Mouse (Mus musculus) Patski (cell line): ENCODE measurements at regions not wholly inside any gene's neighbourhood (a gene's known extent, or its start where the extent isn't known, plus 50 kb on each side); places are given as distances from the start of the nearest gene placed in this dataset.

Experiments
- ATAC-seq: fragments of 100-300 bp; one replicate; pipeline ENCODE4 v1.8.0; 2021
- CTCF ChIA-PET: fragments of 350-600 bp; sonication (Branson Sonifier 250); formaldehyde crosslinking; loops from one replicate; lab custom pipeline; 2022; ENCODE audit warnings: inconsistent platforms; lab: Charles Lee
- POLR2A ChIA-PET: fragments of 350-600 bp; sonication (Branson Sonifier 250); formaldehyde crosslinking; loops from one replicate; lab custom pipeline; 2022; ENCODE audit warnings: antibody characterized with exemption, inconsistent platforms; lab: Charles Lee
- DNase-seq: peaks from one replicate; pipeline ENCODE4 v3.0.0-alpha.2; 2011; ENCODE audit warnings: low read depth, low spot score
- H3K27me3 ChIP-seq: fragments of 371-371 bp; one replicate; pipeline ENCODE4 v1.5.1; 2021
- CTCF ChIP-seq: fragments of 100-300 bp; IDR thresholded peaks from one replicate; pipeline ENCODE4 v1.5.1; 2021
- in situ Hi-C: fragments of 300-500 bp; cut with MboI; formaldehyde crosslinking; loops from 3 replicates; pipeline ENCODE4 v1.11.1; 2018; ENCODE audit warnings: low pct_unique_long_range_greater_than_20kb, mixed read lengths

DNA sequence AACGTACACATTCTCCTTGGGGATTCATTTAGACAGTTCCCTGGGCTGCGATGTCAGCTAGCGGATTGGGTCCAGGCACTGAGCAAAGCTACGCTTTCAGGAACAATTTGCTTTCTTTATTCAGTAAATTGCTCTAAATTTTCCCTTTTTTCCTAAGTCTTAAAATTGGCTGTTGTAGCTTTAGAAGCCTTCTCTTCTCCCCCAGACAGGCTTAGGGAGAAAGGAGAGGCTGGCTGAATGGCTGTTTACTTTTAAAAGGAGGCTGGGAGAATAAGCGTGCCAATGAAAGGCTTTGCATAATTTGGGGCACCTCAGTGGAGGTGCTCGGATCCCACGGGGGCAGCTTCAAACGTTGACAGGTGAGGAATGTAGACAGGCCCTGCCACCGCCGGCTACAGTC lies 383.8 kb downstream of the Prdm2 start:
- in situ Hi-C loops, result no loop called here
- no peaks in the 10 kb centered on the region for H3K27me3 ChIP-seq
- ChIA-PET CTCF (no interaction called here), POLR2A (no interaction called here)
- no peak for ATAC-seq
- DNase-seq, result no peak
- TF ChIP-seq CTCF, result no peak

DNA sequence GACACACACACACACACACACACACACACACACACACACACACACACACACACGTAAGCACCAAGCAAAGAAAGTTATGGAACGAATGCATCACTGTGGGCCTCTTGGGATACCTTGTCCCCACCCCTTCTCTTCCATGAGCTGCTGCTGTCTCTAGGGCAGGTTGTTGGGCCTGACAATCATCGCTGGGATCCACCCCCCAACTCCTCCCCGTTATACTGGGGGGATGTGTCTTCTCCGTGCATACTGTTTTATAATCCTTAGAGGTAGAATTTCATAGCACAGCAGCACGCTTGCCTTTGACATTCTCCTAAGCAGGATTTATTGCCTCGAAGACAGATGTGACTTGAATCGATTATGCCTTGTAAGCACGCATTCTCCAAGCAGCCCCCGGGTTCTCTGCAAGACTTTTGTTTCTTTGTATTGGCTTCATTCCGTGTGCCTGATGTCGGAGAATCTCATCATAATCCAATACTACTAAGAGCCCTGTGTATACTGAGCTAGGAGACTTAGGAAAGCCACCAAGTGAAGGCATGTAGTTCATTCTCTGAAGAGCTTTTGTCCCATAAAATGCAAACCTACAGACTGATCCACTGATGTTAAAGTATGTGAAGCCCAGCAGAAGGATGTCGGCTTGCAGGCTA lies 386.4 kb downstream of the Prdm2 start:
- no peaks in the 10 kb centered on the region for H3K27me3 ChIP-seq
- ChIA-PET CTCF (no interaction called here), POLR2A (no interaction called here)
- DNase-seq (no peak), ATAC-seq (no peak)
- in situ Hi-C loops, result no loop called here
- no peak for TF ChIP-seq CTCF

DNA sequence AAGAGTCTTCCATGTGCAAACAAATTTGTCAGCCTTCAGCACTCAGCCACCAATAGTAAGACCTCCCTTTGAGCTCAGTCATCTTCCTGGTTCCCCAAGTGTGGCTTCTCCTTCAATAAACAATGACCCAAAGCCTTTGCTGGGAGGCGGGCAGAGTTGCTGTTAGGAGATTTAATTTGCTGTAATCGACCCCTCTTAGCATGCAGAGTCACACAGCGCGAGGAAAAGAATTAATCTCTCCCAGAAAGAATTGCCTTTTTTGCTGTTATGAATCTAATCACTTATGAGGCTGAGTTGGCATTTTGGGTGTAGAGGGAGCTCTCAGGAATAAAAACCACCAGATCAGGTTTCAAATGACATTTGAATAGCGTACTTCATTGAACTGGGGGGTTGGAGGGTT lies 387.0 kb downstream of the Prdm2 start:
- ChIA-PET POLR2A (no interaction called here), CTCF (no interaction called here)
- no peaks in the 10 kb centered on the region for H3K27me3 ChIP-seq
- ATAC-seq (no peak), DNase-seq (no peak)
- in situ Hi-C loops, result no loop called here
- no peak for TF ChIP-seq CTCF

DNA sequence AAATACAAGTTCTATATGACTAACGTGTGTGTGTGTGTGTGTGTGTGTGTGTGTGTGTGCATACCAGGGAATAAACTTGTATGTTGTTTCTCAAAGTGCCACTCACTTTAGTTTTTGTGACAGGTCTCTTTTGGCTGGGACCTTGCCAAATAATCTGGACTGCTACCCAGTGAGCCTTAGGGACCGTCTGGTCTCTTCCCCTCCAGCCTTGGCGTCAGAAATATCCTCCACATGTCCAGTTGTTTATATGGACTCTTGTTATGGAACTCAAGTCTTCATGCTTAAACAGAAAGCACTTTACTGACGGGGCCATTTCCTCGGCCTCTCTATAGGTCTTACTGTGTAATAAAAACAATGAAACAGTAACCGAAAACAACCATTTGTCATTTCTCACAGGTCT lies 394.4 kb downstream of the Prdm2 start:
- no peaks in the 10 kb centered on the region for H3K27me3 ChIP-seq
- ATAC-seq, result no peak
- TF ChIP-seq CTCF, result no peak
- POLR2A ChIA-PET, result no interaction called here
- no peak for DNase-seq
- CTCF ChIA-PET, result no interaction called here
- in situ Hi-C loops, result no loop called here

- in situ Hi-C loops, result no loop called here
- ChIA-PET POLR2A (no interaction called here), CTCF (no interaction called here)
- DNase-seq (no peak), ATAC-seq (no peak)
- no peaks in the 10 kb centered on the region for H3K27me3 ChIP-seq
- TF ChIP-seq CTCF, result no peak
These were observed 395.8 kb downstream of the Prdm2 start for GRCm38 (mm10) chr4:142816986-142817385.

- DNase-seq (no peak), ATAC-seq (no peak)
- in situ Hi-C loops, result no loop called here
- ChIA-PET POLR2A (no interaction called here), CTCF (no interaction called here)
- H3K27me3 ChIP-seq, result no peaks in the 10 kb centered on the region
- no peak for TF ChIP-seq CTCF
These were observed 409.0 kb downstream of the Prdm2 start for GRCm38 (mm10) chr4:142803819-142804218.

DNA sequence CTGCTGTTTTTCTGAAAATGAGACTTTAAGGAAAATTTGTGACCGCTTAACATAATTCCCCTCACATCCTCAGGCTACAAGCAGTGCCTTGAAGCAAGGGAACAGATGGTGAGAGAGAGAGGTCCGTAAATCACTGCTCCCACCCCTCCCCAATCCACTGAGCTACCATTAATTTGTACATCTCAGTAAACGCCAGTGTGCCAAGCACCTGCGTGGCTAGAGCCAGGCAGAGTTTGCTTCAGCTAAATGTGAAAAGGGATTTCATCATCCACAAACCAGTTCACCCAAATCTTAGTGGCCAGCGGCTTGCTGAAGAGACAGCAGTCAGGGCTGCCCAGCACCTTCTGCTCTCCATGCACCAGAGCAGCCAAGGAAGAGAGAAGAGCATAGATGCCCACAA lies 413.5 kb downstream of the Prdm2 start:
- ATAC-seq, result no peak
- in situ Hi-C loops, result no loop called here
- ChIA-PET CTCF (interaction anchor here (1.5 kb wide), 1 partner anchor 16 kb away, joined by 3 read pairs; no protein-coding TSS in a partner anchor), POLR2A (no interaction called here)
- no peak for DNase-seq
- no peaks in the 10 kb centered on the region for H3K27me3 ChIP-seq
- no peak for TF ChIP-seq CTCF

DNA sequence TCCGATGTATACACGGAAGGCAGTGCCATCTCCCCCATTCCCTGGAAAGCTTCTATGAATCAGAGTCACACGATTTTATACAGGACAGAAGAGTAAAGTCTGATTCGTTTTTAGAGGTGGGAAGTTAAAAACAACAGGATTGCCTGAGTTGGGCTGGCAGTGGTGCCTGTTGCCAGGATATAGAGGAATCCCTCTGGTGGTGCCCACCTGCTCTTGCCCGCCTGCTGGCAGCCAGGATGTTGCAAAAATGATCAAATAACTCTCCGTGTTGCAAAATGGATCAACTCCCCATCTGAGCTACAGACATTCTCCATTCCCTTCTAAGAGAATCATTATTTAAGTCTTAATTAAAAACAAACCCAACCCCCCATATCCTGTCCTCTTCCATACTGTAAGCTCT lies 414.0 kb downstream of the Prdm2 start:
- in situ Hi-C loops, result no loop called here
- ATAC-seq (no peak), DNase-seq (no peak)
- H3K27me3 ChIP-seq, result no peaks in the 10 kb centered on the region
- no peak for TF ChIP-seq CTCF
- ChIA-PET POLR2A (no interaction called here), CTCF (interaction anchor here (1.5 kb wide), 1 partner anchor 17 kb away, joined by 3 read pairs; no protein-coding TSS in a partner anchor)

DNA sequence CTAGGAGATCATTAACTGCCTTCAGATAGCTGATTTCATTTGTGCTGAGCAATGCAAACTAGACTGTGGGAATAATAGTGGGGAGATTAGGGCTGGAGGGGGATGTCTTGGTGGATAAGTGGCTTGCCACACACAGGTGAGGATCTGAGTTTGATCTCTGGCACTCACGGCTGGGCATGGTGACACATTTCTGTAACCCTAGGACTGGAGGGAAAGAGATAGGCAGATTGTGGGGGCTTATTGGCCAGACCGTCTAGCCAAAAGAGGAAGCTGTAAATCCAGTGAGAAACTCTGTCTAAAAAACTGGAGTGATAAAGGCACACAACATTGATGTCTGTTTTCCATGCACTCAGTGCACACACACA lies 420.2 kb downstream of the Prdm2 start:
- ATAC-seq, result no peak
- ChIA-PET CTCF (no interaction called here), POLR2A (interaction anchor here (0.7 kb wide), 1 partner anchor 16 kb away, joined by 3 read pairs; no protein-coding TSS in a partner anchor)
- TF ChIP-seq CTCF, result no peak
- in situ Hi-C loops, result no loop called here
- H3K27me3 ChIP-seq, result no peaks in the 10 kb centered on the region
- no peak for DNase-seq

- in situ Hi-C loops, result no loop called here
- no peak for TF ChIP-seq CTCF
- ChIA-PET POLR2A (no interaction called here), CTCF (no interaction called here)
- no peaks in the 10 kb centered on the region for H3K27me3 ChIP-seq
- no peak for DNase-seq
- no peak for ATAC-seq
These were observed 420.8 kb downstream of the Prdm2 start for GRCm38 (mm10) chr4:142791823-142792605.

- CTCF ChIA-PET, result interaction anchor here (1.1 kb wide), 1 partner anchor 12 kb away, joined by 3 read pairs; no protein-coding TSS in a partner anchor
These were observed 423.7 kb downstream of the Prdm2 start for GRCm38 (mm10) chr4:142789048-142789447.

More at GRCm38 (mm10) chr4:142789048-142789447, 423.7 kb downstream of the Prdm2 start:
- POLR2A ChIA-PET, result no interaction called here
- no peak for TF ChIP-seq CTCF
- no peak for ATAC-seq
- in situ Hi-C loops, result no loop called here
- DNase-seq, result no peak
- no peaks in the 10 kb centered on the region for H3K27me3 ChIP-seq
